Mouse (Mus musculus): ENCODE data around the gene Prkar2a. TPM values are rescaled to one million over a fixed set of nuclear protein-coding genes. Genes with fewer than 3 reads are reported as not detected.

Gene Prkar2a
- polyA plus RNA-seq, 1 experiment, result 21.5 TPM

- peak; percentile 10 for TF ChIP-seq TCF12 (IDR thresholded peaks at IDR 0.05; ENCODE audit: insufficient read depth, poor library complexity, severe bottlenecking)
- TF ChIP-seq SRF (IDR thresholded peaks at IDR 0.05; ENCODE audit: control insufficient read depth, insufficient read length, low read depth), result no peak
- TF ChIP-seq TCF3 (IDR thresholded peaks at IDR 0.05; ENCODE audit: insufficient read length, low read depth), result no peak
- TF ChIP-seq E2F4 (IDR thresholded peaks at IDR 0.05; ENCODE audit: insufficient read depth), result no peak
- peak in 2 of 3 experiments; percentile 64 to 74 for TF ChIP-seq MYOD1 (IDR thresholded peaks at IDR 0.05; ENCODE audit: control insufficient read depth in 1 of 3, insufficient read length in 2 of 3, low read depth in 2 of 3)
- peak in 2 of 3 experiments; percentile 27 to 60 for TF ChIP-seq MYOG (IDR thresholded peaks at IDR 0.05; ENCODE audit: control insufficient read depth in 1 of 3, insufficient read depth in 1 of 3, insufficient read length in 2 of 3, low read depth in 2 of 3)
- TF ChIP-seq REST (IDR thresholded peaks at IDR 0.05; ENCODE audit: insufficient read depth, insufficient read length), result no peak
- no peak for TF ChIP-seq MAX (IDR thresholded peaks at IDR 0.05; ENCODE audit: low read depth)
- no peak for TF ChIP-seq POLR2A (IDR thresholded peaks at IDR 0.05; ENCODE audit: insufficient read length, low read depth)
- TF ChIP-seq POLR2AphosphoS2 (IDR thresholded peaks at IDR 0.05; ENCODE audit: insufficient read length, low read depth), result no peak
- no peak overlapping the region for H3K4me3 ChIP-seq
- no peaks in the 10 kb centered on the region for H3K27me3 ChIP-seq (ENCODE audit: control insufficient read depth, insufficient read depth, insufficient read length)
- peaks cover 2% of the 10 kb centered on the region for H3K36me3 ChIP-seq (ENCODE audit: control insufficient read depth, insufficient read depth)
- H3ac ChIP-seq (ENCODE audit: control insufficient read depth, insufficient read length), result no peak overlapping the region
- peak overlapping the region; percentile 60 for H3K4me2 ChIP-seq (ENCODE audit: low read depth)
- H3K79me2 ChIP-seq (ENCODE audit: control insufficient read depth, insufficient read depth), result no peaks in the 10 kb centered on the region
Observed at GRCm38 (mm10) chr9:108739239-108739638, 50.1 kb downstream of the Prkar2a start.

GRCm38 (mm10) chr9:108740062-108740461, 50.9 kb downstream of the Prkar2a start:
- Histone ChIP-seq H3K79me2 (ENCODE audit: control insufficient read depth, insufficient read depth) (no peaks in the 10 kb centered on the region), H3K36me3 (ENCODE audit: control insufficient read depth, insufficient read depth) (peaks cover 7% of the 10 kb centered on the region), H3ac (ENCODE audit: control insufficient read depth, insufficient read length) (no peak overlapping the region), H3K4me3 (no peak overlapping the region), H3K4me2 (ENCODE audit: low read depth) (peak overlapping the region; percentile 30), H3K27me3 (ENCODE audit: control insufficient read depth, insufficient read depth, insufficient read length) (no peaks in the 10 kb centered on the region)
- TF ChIP-seq SRF (IDR thresholded peaks at IDR 0.05; ENCODE audit: control insufficient read depth, insufficient read length, low read depth) (no peak), MAX (IDR thresholded peaks at IDR 0.05; ENCODE audit: low read depth) (no peak)

GRCm38 (mm10) chr9:108742048-108742447, 52.9 kb downstream of the Prkar2a start:
- Histone ChIP-seq H3K36me3 (ENCODE audit: control insufficient read depth, insufficient read depth) (peaks cover 16% of the 10 kb centered on the region), H3K79me2 (ENCODE audit: control insufficient read depth, insufficient read depth) (no peaks in the 10 kb centered on the region), H3K4me3 (no peak overlapping the region), H3K27me3 (ENCODE audit: control insufficient read depth, insufficient read depth, insufficient read length) (no peaks in the 10 kb centered on the region), H3ac (ENCODE audit: control insufficient read depth, insufficient read length) (no peak overlapping the region), H3K4me2 (ENCODE audit: low read depth) (no peak overlapping the region)
- no peak for TF ChIP-seq E2F4 (IDR thresholded peaks at IDR 0.05; ENCODE audit: insufficient read depth)
- TF ChIP-seq REST (IDR thresholded peaks at IDR 0.05; ENCODE audit: insufficient read depth, insufficient read length), result peak; percentile 61
- no peak for TF ChIP-seq SRF (IDR thresholded peaks at IDR 0.05; ENCODE audit: control insufficient read depth, insufficient read length, low read depth)
- TF ChIP-seq CEBPB (IDR thresholded peaks at IDR 0.05; ENCODE audit: insufficient read depth, poor library complexity, severe bottlenecking), result no peak
- TF ChIP-seq USF1 (IDR thresholded peaks at IDR 0.05; ENCODE audit: low read depth), result no peak
- TF ChIP-seq POLR2A (IDR thresholded peaks at IDR 0.05; ENCODE audit: insufficient read length, low read depth), result no peak

- H3K36me3 ChIP-seq (ENCODE audit: control insufficient read depth, insufficient read depth), result peaks cover 24% of the 10 kb centered on the region
- TF ChIP-seq MAX (IDR thresholded peaks at IDR 0.05; ENCODE audit: low read depth), result no peak
- TF ChIP-seq TCF12 (IDR thresholded peaks at IDR 0.05; ENCODE audit: insufficient read depth, poor library complexity, severe bottlenecking), result no peak
- no peak for TF ChIP-seq MYOD1 (IDR thresholded peaks at IDR 0.05; ENCODE audit: control insufficient read depth in 1 of 3, insufficient read length in 2 of 3, low read depth in 2 of 3)
- no peak for TF ChIP-seq CEBPB (IDR thresholded peaks at IDR 0.05; ENCODE audit: insufficient read depth, poor library complexity, severe bottlenecking)
- no peak overlapping the region for H3ac ChIP-seq (ENCODE audit: control insufficient read depth, insufficient read length)
Observed at GRCm38 (mm10) chr9:108746876-108747499, 57.9 kb downstream of the Prkar2a start.

GRCm38 (mm10) chr9:108747694-108748093, 58.6 kb downstream of the Prkar2a start:
- Histone ChIP-seq H3ac (ENCODE audit: control insufficient read depth, insufficient read length) (no peak overlapping the region), H3K36me3 (ENCODE audit: control insufficient read depth, insufficient read depth) (peaks cover 24% of the 10 kb centered on the region), H3K27me3 (ENCODE audit: control insufficient read depth, insufficient read depth, insufficient read length) (no peaks in the 10 kb centered on the region), H3K79me2 (ENCODE audit: control insufficient read depth, insufficient read depth) (no peaks in the 10 kb centered on the region), H3K4me3 (no peak overlapping the region), H3K4me2 (ENCODE audit: low read depth) (no peak overlapping the region)
- no peak for TF ChIP-seq E2F4 (IDR thresholded peaks at IDR 0.05; ENCODE audit: insufficient read depth)
- TF ChIP-seq MYOD1 (IDR thresholded peaks at IDR 0.05; ENCODE audit: control insufficient read depth in 1 of 3, insufficient read length in 2 of 3, low read depth in 2 of 3), result no peak
- no peak for TF ChIP-seq REST (IDR thresholded peaks at IDR 0.05; ENCODE audit: insufficient read depth, insufficient read length)
- TF ChIP-seq POLR2A (IDR thresholded peaks at IDR 0.05; ENCODE audit: insufficient read length, low read depth), result no peak
- no peak for TF ChIP-seq CEBPB (IDR thresholded peaks at IDR 0.05; ENCODE audit: insufficient read depth, poor library complexity, severe bottlenecking)
- TF ChIP-seq TCF3 (IDR thresholded peaks at IDR 0.05; ENCODE audit: insufficient read length, low read depth), result no peak
- TF ChIP-seq USF1 (IDR thresholded peaks at IDR 0.05; ENCODE audit: low read depth), result no peak
- no peak for TF ChIP-seq TCF12 (IDR thresholded peaks at IDR 0.05; ENCODE audit: insufficient read depth, poor library complexity, severe bottlenecking)
- TF ChIP-seq MAX (IDR thresholded peaks at IDR 0.05; ENCODE audit: low read depth), result no peak
- TF ChIP-seq MYOG (IDR thresholded peaks at IDR 0.05; ENCODE audit: control insufficient read depth in 1 of 3, insufficient read depth in 1 of 3, insufficient read length in 2 of 3, low read depth in 2 of 3), result no peak
- TF ChIP-seq POLR2AphosphoS2 (IDR thresholded peaks at IDR 0.05; ENCODE audit: insufficient read length, low read depth), result no peak
- no peak for TF ChIP-seq SRF (IDR thresholded peaks at IDR 0.05; ENCODE audit: control insufficient read depth, insufficient read length, low read depth)

More at GRCm38 (mm10) chr9:108746876-108747499, 57.9 kb downstream of the Prkar2a start:
- Histone ChIP-seq H3K4me2 (ENCODE audit: low read depth) (no peak overlapping the region), H3K79me2 (ENCODE audit: control insufficient read depth, insufficient read depth) (no peaks in the 10 kb centered on the region), H3K27me3 (ENCODE audit: control insufficient read depth, insufficient read depth, insufficient read length) (no peaks in the 10 kb centered on the region), H3K4me3 (no peak overlapping the region)
